Mouse (Mus musculus) ovary, postnatal 10 days (tissue): ENCODE measurements around the gene Phf12.

Source experiments
- DNase-seq: peaks from one replicate; pipeline ENCODE4 v3.0.0; 2022; ENCODE audit warnings: low spot score

Gene Phf12

DNA sequence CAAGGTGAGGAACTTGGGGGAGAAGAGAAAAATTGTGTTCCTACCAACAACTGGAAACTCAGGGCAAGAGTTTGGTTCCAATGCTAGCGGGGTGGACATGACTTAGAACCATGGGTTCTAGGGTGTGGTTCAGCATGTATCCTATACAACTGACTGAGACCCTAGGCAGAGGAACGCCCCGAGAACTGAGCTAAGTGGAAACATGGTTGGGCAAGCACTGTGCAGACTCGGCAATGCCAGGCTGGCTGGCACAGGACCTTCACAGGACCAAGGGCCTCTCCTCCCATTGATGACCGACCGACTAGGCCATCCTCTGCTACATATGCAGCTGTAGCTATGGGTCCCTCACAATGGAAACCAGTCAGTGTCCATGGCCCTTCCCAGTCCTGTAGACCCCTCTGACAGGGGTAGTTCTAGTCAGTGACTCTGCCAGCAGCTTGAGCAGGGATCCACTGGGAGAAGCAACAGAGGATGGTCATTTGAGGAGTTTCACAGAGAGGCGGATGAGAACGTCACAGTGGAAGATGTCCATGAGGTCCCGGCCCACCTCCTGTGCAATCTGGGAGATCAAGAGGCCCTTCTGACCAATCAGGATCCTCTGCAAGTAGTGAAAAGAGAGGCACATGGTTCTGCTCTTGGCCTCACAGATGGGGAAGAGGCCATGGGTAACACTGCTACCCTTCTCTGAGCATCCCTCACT lies 91.2 kb downstream of the Phf12 start:
- DNase-seq = no peak

GRCm38 (mm10) chr11:78074277-78074652 lies 91.7 kb downstream of the Phf12 start:
- DNase-seq = no peak

GRCm38 (mm10) chr11:78074666-78075065 lies 92.1 kb downstream of the Phf12 start:
- DNase-seq = no peak
